8 mouse cellular contexts compared by ENCODE assay signal in genomic region chr15:77797609-77798411, GRCm38 (mm10). TPM values are rescaled to one million over a fixed set of nuclear protein-coding genes. Genes with fewer than 3 reads are reported as not detected.
DNase-seq lines count a peak whose midpoint lies in the region; ATAC-seq lines count a peak whose summit lies in the region.

No protein-coding gene starts in this region.

- no peak for ATAC-seq in embryonic facial prominence, embryonic 14.5 days (ENCODE audit: low read depth)
- no peak for ATAC-seq in hindbrain, embryonic 13.5 days (ENCODE audit: low FRiP score)
- ATAC-seq in liver, embryonic 12.5 days = peak; percentile 22; the same call in 1 of the 2 replicates
- no peak for ATAC-seq in CD4-positive, CD25-positive, alpha-beta regulatory T cell, adult 4 months

- H3K4me2 ChIP-seq in embryonic facial prominence, embryonic 14.5 days (ENCODE audit: low read depth, low read length) = 0 out of 2 replicates have a peak overlapping the region, but pooled peaks have one; percentile 10
- H3K4me2 ChIP-seq in hindbrain, embryonic 13.5 days = no peak overlapping the region
- H3K4me2 ChIP-seq in liver, embryonic 12.5 days = no peak overlapping the region

- 75% methylated on average over 11 of the region's 14 CpGs for WGBS in embryonic facial prominence, embryonic 14.5 days
- 88% methylated on average over 14 of the region's 14 CpGs for WGBS in hindbrain, embryonic 13.5 days
- WGBS in liver, embryonic 12.5 days (ENCODE audit: insufficient replicate concordance) = 76% methylated on average over 14 of the region's 14 CpGs

- H3K9ac ChIP-seq in embryonic facial prominence, embryonic 14.5 days (ENCODE audit: low read depth, low read length) = peak overlapping the region; percentile 46; the same call in 1 of the 2 replicates
- 0 out of 2 replicates have a peak overlapping the region, but pooled peaks have one; percentile 35 for H3K9ac ChIP-seq in hindbrain, embryonic 13.5 days
- no peak overlapping the region for H3K9ac ChIP-seq in liver, embryonic 12.5 days

- peaks cover 11% of the 10 kb centered on the region for H3K36me3 ChIP-seq in embryonic facial prominence, embryonic 14.5 days (ENCODE audit: control insufficient read depth, insufficient read depth, low read length)
- peaks cover 32% of the 10 kb centered on the region for H3K36me3 ChIP-seq in hindbrain, embryonic 13.5 days
- H3K36me3 ChIP-seq in liver, embryonic 12.5 days = peaks cover 95% of the 10 kb centered on the region

- peak; percentile 79 for DNase-seq in 3T3-L1 (ENCODE audit: low read depth, low spot score)
- peak; percentile 84 for DNase-seq in MN1 (ENCODE audit: low spot score)
- no peak for DNase-seq in embryonic facial prominence, embryonic 14.5 days (ENCODE audit: low spot score)
- peak; percentile 43 for DNase-seq in yolk sac, embryonic 10.5 days (ENCODE audit: low spot score)
- DNase-seq in B cell, adult 2 months = no peak

- no peaks in the 10 kb centered on the region for H3K27me3 ChIP-seq in embryonic facial prominence, embryonic 14.5 days (replicated peaks; ENCODE audit: control insufficient read depth, insufficient read depth, low read length)
- H3K27me3 ChIP-seq in hindbrain, embryonic 13.5 days = no peaks in the 10 kb centered on the region
- no peaks in the 10 kb centered on the region for H3K27me3 ChIP-seq in liver, embryonic 12.5 days (replicated peaks)

- H3K4me1 ChIP-seq in embryonic facial prominence, embryonic 14.5 days (ENCODE audit: control insufficient read depth, insufficient read depth, low read length) = peaks cover 24% of the 10 kb centered on the region
- peaks cover 35% of the 10 kb centered on the region for H3K4me1 ChIP-seq in hindbrain, embryonic 13.5 days (replicated peaks)
- H3K4me1 ChIP-seq in liver, embryonic 12.5 days = peaks cover 59% of the 10 kb centered on the region

- no peak overlapping the region for H3K4me3 ChIP-seq in embryonic facial prominence, embryonic 14.5 days (ENCODE audit: low read depth, low read length)
- H3K4me3 ChIP-seq in hindbrain, embryonic 13.5 days = no peak overlapping the region
- no peak overlapping the region for H3K4me3 ChIP-seq in liver, embryonic 12.5 days

- H3K9me3 ChIP-seq in embryonic facial prominence, embryonic 14.5 days (ENCODE audit: control insufficient read depth, low read length) = no peaks in the 10 kb centered on the region
- H3K9me3 ChIP-seq in hindbrain, embryonic 13.5 days = no peaks in the 10 kb centered on the region
- no peaks in the 10 kb centered on the region for H3K9me3 ChIP-seq in liver, embryonic 12.5 days (replicated peaks)

- H3K27ac ChIP-seq in embryonic facial prominence, embryonic 14.5 days (replicated peaks; ENCODE audit: low read depth, low read length) = peak overlapping the region; percentile 88
- H3K27ac ChIP-seq in hindbrain, embryonic 13.5 days = peak overlapping the region; percentile 81
- H3K27ac ChIP-seq in liver, embryonic 12.5 days = peak overlapping the region; percentile 77

RNA-seq across cellular contexts. Expression of gene Apol8, which starts 41.0 kb away (rescaled TPM):
- polyA plus RNA-seq in embryonic facial prominence, embryonic 14.5 days (2014; fragmentation: Nextera tagmentation; extraction: Ambion mirVana) = not detected in 2 replicates
- polyA plus RNA-seq in hindbrain, embryonic 13.5 days (2015; fragmentation: Nextera tagmentation; extraction: Ambion mirVana) = 0.06 and 0.16 TPM in 2 replicates
- polyA plus RNA-seq in liver, embryonic 12.5 days (2016; fragmentation: Nextera tagmentation; extraction: Ambion mirVana) = 25.8 and 26.7 TPM in 2 replicates
- not detected for polyA plus RNA-seq in CD4-positive, CD25-positive, alpha-beta regulatory T cell, adult 4 months (2017; shearing (Covaris generic))

RNA-seq across cellular contexts. Expression of gene Myh9, which starts 44.2 kb away (rescaled TPM):
- polyA plus RNA-seq in embryonic facial prominence, embryonic 14.5 days (2014; fragmentation: Nextera tagmentation; extraction: Ambion mirVana) = 48.8 and 53.7 TPM in 2 replicates
- 14.5 and 14.9 TPM in 2 replicates for polyA plus RNA-seq in hindbrain, embryonic 13.5 days (2015; fragmentation: Nextera tagmentation; extraction: Ambion mirVana)
- 32.5 and 34.2 TPM in 2 replicates for polyA plus RNA-seq in liver, embryonic 12.5 days (2016; fragmentation: Nextera tagmentation; extraction: Ambion mirVana)
- polyA plus RNA-seq in CD4-positive, CD25-positive, alpha-beta regulatory T cell, adult 4 months (2017; shearing (Covaris generic)) = 100 to 1,000 TPM; 206 to 220 TPM

Comparison
In these comparisons a context has a peak if more than half of its experiments do, and no peak if none do; other contexts are left out.
1. DNase-seq: peak in 3T3-L1 (single experiment), MN1 (single experiment) and yolk sac, embryonic 10.5 days (single experiment); none in embryonic facial prominence, embryonic 14.5 days (single experiment) and B cell, adult 2 months (0 of 2).
2. RNA of gene Apol8, which starts 41.0 kb away (polyA plus RNA-seq): 25.8 to 26.7 TPM in liver, embryonic 12.5 days; 0.06 to 0.16 TPM in hindbrain, embryonic 13.5 days, not detected in embryonic facial prominence, embryonic 14.5 days and not detected in CD4-positive, CD25-positive, alpha-beta regulatory T cell, adult 4 months; every median in the first group is over 10 times any median in the second.
3. Peak in every context shown above with its lines, with median percentiles within 50 percentile points of each other: H3K27ac ChIP-seq.